Mouse (Mus musculus) kidney, adult 18-20 months (tissue): ENCODE measurements at regions not wholly inside any gene's neighbourhood (a gene's known extent, or its start where the extent isn't known, plus 50 kb on each side); places are given as distances from the start of the nearest gene placed in this dataset.

Source experiments
- DNase-seq: peaks from one replicate; pipeline ENCODE4 v3.0.0; 2021

DNA sequence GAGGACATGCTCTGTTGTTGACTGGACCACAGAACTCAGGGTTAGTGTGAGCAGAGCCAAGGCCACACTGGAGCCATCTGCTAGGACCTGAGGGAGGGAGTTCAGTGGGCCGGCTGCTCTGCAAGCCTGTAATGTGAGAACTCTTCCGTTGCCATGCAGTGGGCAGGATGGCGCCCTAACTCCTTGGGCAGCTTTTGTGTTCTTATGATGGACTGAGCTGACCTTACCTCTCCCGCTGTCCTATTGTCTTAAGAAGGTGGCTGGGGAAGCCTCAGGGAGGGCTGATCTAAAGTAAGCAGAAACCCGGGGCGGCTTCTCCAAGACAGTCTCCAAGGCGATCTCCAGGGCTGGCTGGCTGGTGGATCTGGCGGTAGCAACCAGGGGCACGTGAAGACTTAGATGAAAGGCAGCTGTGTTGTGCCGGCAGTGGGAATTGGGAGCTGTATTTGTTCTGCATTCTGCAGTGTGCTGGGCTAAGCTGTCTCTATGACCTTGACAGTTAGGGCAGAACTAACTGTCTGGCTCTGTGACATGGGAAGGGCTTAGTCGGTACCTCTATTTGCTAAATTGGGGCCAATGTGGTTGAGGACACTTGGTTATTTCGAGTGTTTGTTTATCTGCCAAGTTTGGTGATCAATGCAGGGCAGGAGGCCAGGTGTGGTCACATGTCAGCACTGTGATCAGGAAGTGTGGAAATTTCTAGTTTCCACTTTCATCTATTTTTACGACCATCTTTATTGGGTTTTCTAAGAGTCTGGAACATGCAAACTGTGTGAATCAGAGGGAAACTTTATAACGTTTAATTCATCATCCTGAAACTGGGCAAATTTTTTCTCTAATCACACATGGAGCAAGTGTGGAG lies 843.1 kb upstream of the Car8 start:
- no peak for DNase-seq

DNA sequence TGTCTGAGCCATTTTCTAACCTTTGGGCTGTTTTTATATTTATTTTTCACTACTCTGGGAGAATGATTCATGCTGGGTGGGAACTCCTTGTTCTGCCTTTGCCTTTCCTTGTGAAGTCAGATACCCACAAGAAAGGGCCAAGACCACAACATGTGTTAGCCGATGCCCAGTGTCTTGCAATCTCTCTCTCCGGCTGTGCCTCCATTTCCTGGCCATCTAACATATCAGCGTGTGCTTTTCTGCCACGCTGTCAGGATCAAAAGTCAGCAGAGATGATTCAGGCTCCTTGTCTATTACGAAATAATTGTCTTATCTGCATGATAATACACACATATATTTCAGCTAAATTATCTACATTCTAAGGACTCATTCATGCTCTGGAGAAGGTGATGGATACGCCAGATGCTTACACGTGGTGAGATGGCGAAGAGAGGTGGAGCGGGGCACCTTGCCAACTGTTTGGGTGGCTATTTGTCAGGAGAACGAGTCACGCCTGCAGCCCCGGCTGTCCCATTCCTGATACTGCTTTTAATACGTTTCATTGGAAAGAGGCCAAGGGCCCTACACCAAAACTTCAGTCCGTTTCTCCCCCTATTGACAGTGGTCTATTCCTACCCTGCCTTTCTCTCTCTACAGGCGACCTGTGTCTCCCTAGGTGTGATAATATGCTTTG lies 842.1 kb upstream of the Car8 start:
- DNase-seq: no peak

DNA sequence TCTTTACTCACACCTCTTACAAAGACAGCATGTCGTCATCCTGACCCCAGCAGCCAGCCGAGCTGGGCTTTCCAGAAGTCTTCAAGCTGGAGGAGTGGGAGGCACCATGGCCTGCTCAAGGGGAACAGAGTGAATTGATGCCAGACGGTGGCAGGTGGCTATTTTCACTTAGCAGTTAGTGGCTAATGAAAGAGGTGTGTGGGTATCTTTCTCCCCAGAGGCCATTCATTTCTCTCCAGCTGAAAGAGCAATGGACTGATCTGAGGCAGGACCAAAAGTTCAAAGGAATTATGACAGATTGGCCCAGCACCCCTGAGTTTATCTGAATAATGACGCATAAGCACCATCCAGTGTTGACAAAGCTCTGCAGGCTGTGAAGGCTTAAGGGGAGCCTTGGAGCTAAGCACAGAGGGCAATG lies 841.0 kb upstream of the Car8 start:
- DNase-seq: no peak

- DNase-seq: no peak
Measured at GRCm38 (mm10) chr4:9074447-9074846, 835.6 kb upstream of the Car8 start.

GRCm38 (mm10) chr4:9073736-9074428 lies 835.0 kb upstream of the Car8 start:
- DNase-seq: peak; percentile 28

- no peak for DNase-seq
Measured at GRCm38 (mm10) chr4:9072321-9072720, 833.5 kb upstream of the Car8 start.

DNA sequence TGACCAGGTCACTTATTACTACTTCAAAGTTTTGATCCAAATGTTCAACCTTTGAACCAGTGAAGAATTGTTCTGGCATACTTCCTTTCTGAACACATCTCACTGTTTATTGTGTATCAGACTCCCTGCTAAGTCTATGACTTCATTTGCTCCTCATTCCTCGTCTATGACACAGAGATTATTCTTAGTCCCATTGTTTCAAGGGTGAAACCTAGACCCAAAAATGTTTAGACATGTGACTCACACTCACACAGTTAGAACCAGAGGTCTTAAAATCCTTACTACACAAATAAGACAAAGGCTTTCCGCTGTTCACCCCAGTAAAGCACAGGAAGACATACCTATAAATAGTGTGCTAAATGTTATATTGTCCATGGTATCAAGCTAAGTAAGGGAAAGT lies 829.0 kb upstream of the Car8 start:
- DNase-seq: no peak

DNA sequence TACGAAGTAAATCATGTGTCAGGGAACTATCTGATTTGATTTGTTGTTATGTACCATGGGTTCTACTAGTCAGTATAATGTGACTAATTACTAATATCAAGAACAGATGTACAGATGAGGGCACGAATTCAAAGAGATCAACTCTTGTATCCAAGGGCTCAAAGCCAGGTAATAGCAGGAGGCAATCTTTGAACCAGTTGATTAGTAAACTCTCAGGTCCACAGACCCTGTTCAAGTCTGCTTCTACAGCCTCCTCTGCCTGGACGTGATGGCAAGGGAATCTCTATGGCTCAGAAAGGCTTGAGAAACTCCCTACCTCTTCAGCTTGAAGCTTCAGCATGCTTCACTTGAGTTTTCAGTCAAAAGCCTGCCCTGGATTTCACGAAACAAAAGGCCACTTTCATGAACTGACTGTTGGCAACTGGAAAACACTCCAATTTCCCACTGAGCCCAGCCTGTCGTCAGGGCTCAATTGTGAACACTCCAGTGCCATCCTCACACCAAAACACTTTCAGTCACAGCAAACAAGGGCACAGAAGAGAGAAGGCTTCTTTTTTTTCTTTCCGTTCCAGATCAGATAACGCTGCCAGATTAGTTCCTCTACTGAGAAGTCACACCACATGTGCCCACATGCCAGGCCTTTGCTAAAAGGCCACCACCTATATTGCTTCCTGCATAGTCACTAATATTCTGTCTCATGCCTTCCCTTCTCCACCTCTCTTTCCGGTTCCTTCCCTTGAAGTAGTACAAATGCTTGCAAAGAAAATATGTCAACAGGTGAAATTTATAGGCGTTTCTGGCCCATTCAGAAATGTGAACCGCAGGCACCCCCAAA lies 827.4 kb upstream of the Car8 start:
- no peak for DNase-seq

- no peak for DNase-seq
Measured at GRCm38 (mm10) chr4:9061941-9062340, 823.1 kb upstream of the Car8 start.

DNA sequence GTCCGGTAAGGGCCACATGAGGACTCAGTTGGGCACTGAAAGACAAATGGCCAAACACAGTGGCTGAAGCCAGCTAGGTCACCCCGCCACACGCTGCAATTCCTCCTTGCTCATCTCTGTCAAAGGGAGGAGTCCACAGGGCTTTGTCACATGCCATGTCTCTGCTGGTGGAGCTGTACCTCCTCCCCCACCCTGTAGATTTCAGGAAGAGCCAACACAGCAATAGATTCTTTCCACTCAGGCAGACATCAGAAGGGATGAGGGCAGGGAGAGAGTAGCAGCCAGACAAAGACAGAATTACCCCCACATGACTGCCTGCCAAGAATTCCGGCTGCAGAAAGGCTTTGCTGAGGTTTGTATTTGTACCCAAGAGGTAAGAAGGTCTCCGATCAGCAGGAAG lies 821.4 kb upstream of the Car8 start:
- DNase-seq: no peak

- no peak for DNase-seq
Measured at GRCm38 (mm10) chr4:9057676-9058075, 818.8 kb upstream of the Car8 start.

DNA sequence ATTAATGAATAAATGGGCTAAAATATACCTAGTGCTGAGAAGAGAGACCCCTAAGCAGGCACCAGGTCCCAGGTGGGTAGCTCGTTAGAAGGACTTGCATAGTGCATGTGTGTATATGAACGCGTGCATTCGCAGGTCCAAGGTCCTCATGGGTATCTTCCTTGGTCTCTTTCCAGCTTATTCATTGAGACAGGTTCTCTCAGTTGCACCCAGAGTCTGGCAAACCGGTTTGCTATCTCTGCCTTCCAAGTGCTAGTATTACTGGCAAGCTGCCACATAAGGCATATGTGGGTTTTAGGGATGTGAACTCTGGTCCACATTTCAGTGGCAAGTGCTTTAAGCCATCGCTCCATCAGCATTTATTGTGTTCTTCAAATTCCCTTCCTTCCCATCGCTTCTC lies 818.3 kb upstream of the Car8 start:
- no peak for DNase-seq

GRCm38 (mm10) chr4:9055876-9056275 lies 817.0 kb upstream of the Car8 start:
- DNase-seq: no peak

DNA sequence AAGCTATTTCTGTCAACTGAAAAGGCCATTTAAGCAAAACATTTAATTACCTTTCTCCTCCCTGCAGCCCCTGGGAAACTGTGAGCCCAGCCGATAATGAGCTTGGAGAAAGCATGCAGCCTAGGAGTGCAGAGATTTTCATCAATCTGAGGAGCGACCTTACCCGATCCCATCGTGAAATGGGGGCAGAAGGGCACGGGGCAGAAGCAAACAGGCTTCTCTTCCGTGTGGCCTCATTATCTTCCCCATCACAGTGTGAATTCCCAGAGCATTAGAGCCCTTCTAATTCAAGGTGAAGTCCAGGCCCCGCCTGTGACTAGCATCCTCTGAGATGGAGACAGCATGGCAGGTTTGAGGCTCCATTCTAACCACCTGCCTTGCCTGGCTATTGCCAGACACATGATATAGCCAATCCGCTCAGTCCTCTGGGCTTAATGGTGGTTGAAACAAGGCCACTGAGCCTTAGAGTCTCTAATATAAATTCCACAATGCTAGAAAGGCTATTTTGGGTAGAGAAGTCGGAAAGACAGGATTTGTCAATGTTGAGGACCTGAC lies 816.5 kb upstream of the Car8 start:
- DNase-seq: no peak

DNA sequence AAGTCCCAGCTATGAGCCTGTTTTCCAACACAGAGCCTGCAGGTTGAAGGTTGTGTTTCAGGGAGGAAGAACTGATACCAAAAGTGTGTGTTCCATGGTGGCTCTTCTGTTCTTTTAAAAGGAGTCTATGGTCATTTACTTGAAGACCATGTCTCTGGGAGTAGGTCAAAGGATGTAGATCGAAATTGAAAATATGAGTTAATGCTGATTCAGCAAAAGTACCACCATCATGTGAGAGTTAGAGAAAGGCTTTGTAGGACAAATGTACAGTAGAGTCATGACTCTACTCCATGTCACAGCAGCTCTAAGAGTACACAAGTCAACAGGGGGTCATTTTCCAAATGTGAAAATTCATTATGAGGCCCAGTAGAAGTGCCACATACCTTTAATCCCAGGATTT lies 810.0 kb upstream of the Car8 start:
- DNase-seq: no peak

DNA sequence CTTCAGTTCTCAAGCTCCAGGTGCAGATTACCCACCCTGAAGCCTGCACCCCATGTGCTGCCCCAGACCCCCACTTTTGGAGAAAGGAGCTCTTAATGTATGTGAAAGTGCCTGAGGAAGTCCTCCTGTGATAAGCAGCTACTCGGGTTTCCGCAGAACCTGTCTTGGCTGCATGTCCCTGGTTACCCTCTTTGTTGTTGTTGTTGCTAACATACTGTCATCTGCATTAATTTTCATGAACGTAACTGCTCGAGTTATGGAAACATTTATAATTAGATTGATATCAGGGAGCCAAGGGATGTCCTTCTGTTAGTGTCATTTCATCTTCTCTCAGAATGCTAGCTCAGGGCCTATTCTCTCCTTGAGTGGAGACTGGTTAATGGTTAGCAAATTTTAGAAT lies 808.3 kb upstream of the Car8 start:
- no peak for DNase-seq

GRCm38 (mm10) chr4:9046436-9046835 lies 807.6 kb upstream of the Car8 start:
- DNase-seq: no peak

GRCm38 (mm10) chr4:9046030-9046429 lies 807.2 kb upstream of the Car8 start:
- no peak for DNase-seq

- DNase-seq: no peak
Measured at GRCm38 (mm10) chr4:9036005-9036404, 797.2 kb upstream of the Car8 start.

GRCm38 (mm10) chr4:9035350-9035749 lies 796.5 kb upstream of the Car8 start:
- no peak for DNase-seq

GRCm38 (mm10) chr4:9034280-9034679 lies 795.4 kb upstream of the Car8 start:
- DNase-seq: no peak

GRCm38 (mm10) chr4:9033106-9033642 lies 794.3 kb upstream of the Car8 start:
- DNase-seq: no peak
